24 mouse cellular contexts compared by ENCODE assay signal in the genomic region with DNA sequence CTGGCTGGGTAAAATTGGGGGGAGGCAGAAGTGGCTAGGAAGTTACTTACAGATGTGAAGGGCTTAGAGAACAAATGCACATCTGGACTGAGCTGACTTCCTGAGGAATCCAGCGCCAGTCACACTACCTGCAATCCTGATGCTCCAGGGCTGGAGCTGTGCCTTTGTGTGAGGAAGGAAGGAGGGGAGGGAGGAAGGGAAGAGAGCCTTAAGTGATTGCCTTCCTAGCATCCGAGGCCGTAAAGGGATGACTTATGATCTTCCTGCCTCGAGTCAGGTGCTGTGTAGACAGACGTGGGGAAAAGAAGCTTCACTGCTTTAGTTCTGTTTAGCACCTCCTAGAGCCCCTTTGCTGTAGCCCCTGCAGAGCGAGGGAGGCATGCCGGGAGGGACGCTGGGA.
DNase-seq lines count a peak whose midpoint lies in the region; ATAC-seq lines count a peak whose summit lies in the region.
"Had no signal": no experiment of that assay in that cellular context is flagged by ENCODE, and none has a peak within 500 bp of the region (broad histone marks: within the 10 kb centered on the region; RNA-seq: fewer than 3 reads in every experiment).

No protein-coding gene starts in this region.

- ATAC-seq in neural tube, embryonic 13.5 days (ENCODE audit: low read depth), result peak; percentile 70
- ATAC-seq in embryonic facial prominence, embryonic 11.5 days (replicated peaks; ENCODE audit: insufficient number of reproducible peaks, low FRiP score, low TSS enrichment, low read depth), result no peak
- ATAC-seq in neural tube, embryonic 14.5 days (ENCODE audit: low read depth), result peak; percentile 61; the same call in 1 of the 2 replicates
- no peak for ATAC-seq in megakaryocyte progenitor cell, adult 5-6 weeks (replicated peaks; ENCODE audit: poor library complexity)
- ATAC-seq in hindbrain, embryonic 12.5 days (ENCODE audit: low FRiP score), result no peak
- ATAC-seq: forebrain, embryonic 14.5 days; forebrain, embryonic 16.5 days had no signal

- peaks cover 13% of the 10 kb centered on the region; the same call in 1 of the 2 replicates for H3K4me1 ChIP-seq in neural tube, embryonic 13.5 days (replicated peaks)
- no peaks in the 10 kb centered on the region for H3K4me1 ChIP-seq in embryonic facial prominence, embryonic 11.5 days (ENCODE audit: control insufficient read depth, insufficient read depth, low read length)
- H3K4me1 ChIP-seq in neural tube, embryonic 14.5 days (ENCODE audit: control insufficient read depth, insufficient read depth, low read length), result no peaks in the 10 kb centered on the region
- no peaks in the 10 kb centered on the region for H3K4me1 ChIP-seq in hindbrain, embryonic 12.5 days
- H3K4me1 ChIP-seq: forebrain, embryonic 12.5 days had no signal

- DNase-seq in neural tube, embryonic 10.5 days (ENCODE audit: extremely low spot score, low spot score), result no peak
- DNase-seq in embryonic facial prominence, embryonic 11.5 days (ENCODE audit: low spot score), result peak; percentile 34
- DNase-seq in left cerebral cortex, postnatal 36 days (ENCODE audit: low spot score in 2 of 2), result no peak
- DNase-seq: adrenal gland, adult 2 months; adrenal gland, postnatal 10 days; adrenal gland, postnatal 25 days; cerebellum, adult 11 months; cerebellum, adult 18-20 months; cerebellum, adult 8-10 months; cerebellum, adult 9-11 months; cerebellum, postnatal 14 days; cerebellum, postnatal 36 days; embryo, embryonic 11 days had no signal

- peak overlapping the region; percentile 52 for H3K27ac ChIP-seq in neural tube, embryonic 13.5 days (replicated peaks)
- H3K27ac ChIP-seq in embryonic facial prominence, embryonic 11.5 days (replicated peaks; ENCODE audit: low read depth, low read length), result no peak overlapping the region
- no peak overlapping the region for H3K27ac ChIP-seq in neural tube, embryonic 14.5 days (ENCODE audit: low read depth, low read length)
- H3K27ac ChIP-seq in hindbrain, embryonic 12.5 days, result no peak overlapping the region
- H3K27ac ChIP-seq: embryonic facial prominence, embryonic 13.5 days; embryonic facial prominence, embryonic 15.5 days; forebrain, embryonic 10.5 days; forebrain, embryonic 12.5 days had no signal

- WGBS in neural tube, embryonic 13.5 days, result 22% methylated on average over 8 of the region's 8 CpGs
- 51% methylated on average over 8 of the region's 8 CpGs for WGBS in embryonic facial prominence, embryonic 11.5 days
- 32% methylated on average over 8 of the region's 8 CpGs for WGBS in neural tube, embryonic 14.5 days
- 57% methylated on average over 8 of the region's 8 CpGs for WGBS in hindbrain, embryonic 12.5 days

- peak overlapping the region; percentile 41; the same call in 1 of the 2 replicates for H3K9ac ChIP-seq in neural tube, embryonic 13.5 days
- H3K9ac ChIP-seq in embryonic facial prominence, embryonic 11.5 days (replicated peaks; ENCODE audit: low read length), result no peak overlapping the region
- no peak overlapping the region for H3K9ac ChIP-seq in neural tube, embryonic 14.5 days (replicated peaks; ENCODE audit: low read depth, low read length)
- no peak overlapping the region for H3K9ac ChIP-seq in hindbrain, embryonic 12.5 days
- H3K9ac ChIP-seq: embryonic facial prominence, embryonic 13.5 days; embryonic facial prominence, embryonic 15.5 days; forebrain, embryonic 12.5 days had no signal

- no peaks in the 10 kb centered on the region for H3K36me3 ChIP-seq in neural tube, embryonic 13.5 days
- no peaks in the 10 kb centered on the region for H3K36me3 ChIP-seq in embryonic facial prominence, embryonic 11.5 days (replicated peaks; ENCODE audit: control insufficient read depth, insufficient read depth, low read depth, low read length)
- H3K36me3 ChIP-seq in neural tube, embryonic 14.5 days (ENCODE audit: control insufficient read depth, insufficient read depth, low read length), result no peaks in the 10 kb centered on the region
- H3K36me3 ChIP-seq in hindbrain, embryonic 12.5 days, result no peaks in the 10 kb centered on the region
- H3K36me3 ChIP-seq: embryonic facial prominence, embryonic 13.5 days; embryonic facial prominence, embryonic 15.5 days; forebrain, embryonic 10.5 days; forebrain, embryonic 12.5 days had no signal

- no peak overlapping the region for H3K4me3 ChIP-seq in neural tube, embryonic 13.5 days
- H3K4me3 ChIP-seq in embryonic facial prominence, embryonic 11.5 days (ENCODE audit: low read depth, low read length), result no peak overlapping the region
- no peak overlapping the region for H3K4me3 ChIP-seq in neural tube, embryonic 14.5 days (ENCODE audit: low read depth, low read length)
- no peak overlapping the region for H3K4me3 ChIP-seq in hindbrain, embryonic 12.5 days
- H3K4me3 ChIP-seq: embryonic facial prominence, embryonic 13.5 days; embryonic facial prominence, embryonic 15.5 days; erythroblast, embryonic 14.5 days; forebrain, embryonic 10.5 days; forebrain, embryonic 12.5 days had no signal

- H3K4me2 ChIP-seq in neural tube, embryonic 13.5 days, result no peak overlapping the region
- H3K4me2 ChIP-seq in embryonic facial prominence, embryonic 11.5 days (ENCODE audit: low read depth, low read length), result no peak overlapping the region
- H3K4me2 ChIP-seq in neural tube, embryonic 14.5 days (ENCODE audit: low read depth, low read length), result no peak overlapping the region
- no peak overlapping the region for H3K4me2 ChIP-seq in hindbrain, embryonic 12.5 days (replicated peaks)
- H3K4me2 ChIP-seq: embryonic facial prominence, embryonic 13.5 days; embryonic facial prominence, embryonic 15.5 days; forebrain, embryonic 12.5 days had no signal

- H3K9me3 ChIP-seq in neural tube, embryonic 13.5 days, result no peaks in the 10 kb centered on the region
- H3K9me3 ChIP-seq in embryonic facial prominence, embryonic 11.5 days (replicated peaks; ENCODE audit: control insufficient read depth, low read length), result no peaks in the 10 kb centered on the region
- no peaks in the 10 kb centered on the region for H3K9me3 ChIP-seq in neural tube, embryonic 14.5 days (ENCODE audit: control insufficient read depth, low read length)
- no peaks in the 10 kb centered on the region for H3K9me3 ChIP-seq in hindbrain, embryonic 12.5 days (replicated peaks)
- H3K9me3 ChIP-seq: embryonic facial prominence, embryonic 13.5 days; embryonic facial prominence, embryonic 15.5 days; forebrain, embryonic 10.5 days; forebrain, embryonic 12.5 days had no signal

- intact Hi-C loops in left cerebral cortex, postnatal 36 days (cut with DNase I), result no loop called here

- H3K27me3 ChIP-seq in neural tube, embryonic 13.5 days, result no peaks in the 10 kb centered on the region
- no peaks in the 10 kb centered on the region for H3K27me3 ChIP-seq in embryonic facial prominence, embryonic 11.5 days (ENCODE audit: control insufficient read depth, insufficient read depth, low read length)
- no peaks in the 10 kb centered on the region for H3K27me3 ChIP-seq in neural tube, embryonic 14.5 days (ENCODE audit: control insufficient read depth, insufficient read depth, low read length)
- H3K27me3 ChIP-seq in hindbrain, embryonic 12.5 days, result no peaks in the 10 kb centered on the region
- H3K27me3 ChIP-seq: embryonic facial prominence, embryonic 13.5 days; embryonic facial prominence, embryonic 15.5 days had no signal

Comparison
In these comparisons a context has a peak if more than half of its experiments do, and no peak if none do; other contexts are left out.
1. ATAC-seq: peak in neural tube, embryonic 13.5 days (single experiment) and neural tube, embryonic 14.5 days (single experiment); none in embryonic facial prominence, embryonic 11.5 days (single experiment), megakaryocyte progenitor cell, adult 5-6 weeks (single experiment) and hindbrain, embryonic 12.5 days (single experiment).